Mouse (Mus musculus): ENCODE results near the gene Fli1.

Gene Fli1

DNA sequence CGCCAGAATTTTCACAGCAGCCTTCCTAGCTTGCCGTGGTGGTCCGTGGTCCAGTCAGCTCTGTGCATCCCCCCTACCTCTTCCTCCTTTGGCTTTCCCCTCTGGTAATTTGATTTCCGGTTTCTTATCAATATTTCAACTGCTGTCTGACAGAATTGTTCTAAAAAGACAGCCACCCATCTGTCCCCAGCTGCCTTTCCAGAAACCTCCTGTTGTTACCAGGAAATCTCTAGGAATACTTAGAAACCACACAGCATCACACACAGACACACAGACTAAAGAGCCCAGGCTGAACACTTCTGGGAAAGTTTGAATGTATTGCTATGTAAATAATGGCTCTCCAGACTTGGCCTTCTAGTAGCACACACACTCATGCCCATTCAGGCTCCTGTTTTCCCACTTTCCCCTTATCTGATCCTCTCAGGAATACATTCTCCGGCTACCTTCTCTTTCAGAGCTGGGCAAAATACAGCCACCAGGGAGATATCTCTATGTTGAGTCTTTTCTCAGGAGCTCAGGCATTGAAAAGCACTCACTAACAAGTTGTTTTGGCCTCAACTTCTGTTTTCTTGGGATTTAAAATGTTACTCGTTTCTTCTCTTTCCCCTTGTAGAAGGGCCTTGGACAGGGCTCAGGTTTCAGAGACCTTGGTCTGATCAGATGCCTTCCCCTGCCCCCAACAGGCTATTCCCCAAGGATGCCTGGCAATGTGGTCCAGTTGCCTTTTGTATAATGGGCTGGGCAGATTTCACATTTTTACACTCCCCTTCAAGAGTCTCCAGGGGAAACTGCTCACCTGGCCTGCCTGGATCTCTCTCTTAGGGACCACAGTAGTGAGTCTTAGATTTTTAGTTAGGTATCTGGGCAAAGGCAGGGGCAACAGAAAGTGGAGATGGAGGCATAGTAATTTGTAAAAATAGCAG lies 7.1 kb upstream of the Fli1 start:
- no peak for DNase-seq (ENCODE audit: low read depth)

- no peak for DNase-seq (ENCODE audit: low read depth)
Observed at GRCm38 (mm10) chr9:32546731-32547130, 4.1 kb upstream of the Fli1 start.

GRCm38 (mm10) chr9:32544731-32545661 lies 2.3 kb upstream of the Fli1 start:
- DNase-seq (ENCODE audit: low read depth) = no peak

- DNase-seq (ENCODE audit: low read depth) = no peak
Observed at GRCm38 (mm10) chr9:32543923-32544575, 1.4 kb upstream of the Fli1 start.

- no peak for DNase-seq (ENCODE audit: low read depth)
Observed at GRCm38 (mm10) chr9:32543040-32543581, 450 bp upstream of the Fli1 start.

DNA sequence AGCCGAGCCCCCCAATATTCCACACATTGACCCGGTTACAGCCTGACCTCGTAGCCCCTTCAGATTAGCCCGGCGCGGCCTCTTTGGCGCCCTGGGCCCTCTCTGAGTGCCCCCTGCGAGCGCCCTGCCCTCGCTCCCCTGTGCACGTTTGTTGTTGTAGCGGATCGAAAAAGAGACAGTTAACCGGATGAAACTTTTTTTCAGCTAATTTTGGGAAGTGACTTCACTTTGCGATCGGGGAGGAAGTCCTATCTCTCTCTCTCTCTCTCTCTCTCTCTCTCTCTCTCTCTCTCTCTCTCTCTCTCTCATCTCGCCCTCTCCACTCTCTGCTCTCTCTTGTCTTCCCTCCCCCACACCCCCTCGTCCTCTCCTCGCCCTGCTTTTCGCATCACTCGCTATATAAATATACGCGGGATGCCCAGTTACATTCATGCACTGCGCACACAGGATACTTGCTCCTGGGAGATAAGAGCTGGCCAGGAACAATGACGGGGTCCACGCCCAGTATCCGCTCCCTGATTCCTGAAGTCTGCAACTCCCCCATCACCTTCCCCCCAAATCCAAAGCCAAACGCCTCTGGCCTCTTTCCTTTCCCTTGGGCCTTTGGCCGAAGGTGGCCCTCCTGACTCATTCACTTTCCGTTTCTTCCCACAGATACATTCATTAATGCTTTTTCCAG lies 1.3 kb downstream of the Fli1 start:
- no peak for DNase-seq (ENCODE audit: low read depth)

- no peak for DNase-seq (ENCODE audit: low read depth)
Observed at GRCm38 (mm10) chr9:32540406-32541222, 2.0 kb downstream of the Fli1 start.

- no peak for DNase-seq (ENCODE audit: low read depth)
Observed at GRCm38 (mm10) chr9:32540061-32540405, 2.6 kb downstream of the Fli1 start.

DNA sequence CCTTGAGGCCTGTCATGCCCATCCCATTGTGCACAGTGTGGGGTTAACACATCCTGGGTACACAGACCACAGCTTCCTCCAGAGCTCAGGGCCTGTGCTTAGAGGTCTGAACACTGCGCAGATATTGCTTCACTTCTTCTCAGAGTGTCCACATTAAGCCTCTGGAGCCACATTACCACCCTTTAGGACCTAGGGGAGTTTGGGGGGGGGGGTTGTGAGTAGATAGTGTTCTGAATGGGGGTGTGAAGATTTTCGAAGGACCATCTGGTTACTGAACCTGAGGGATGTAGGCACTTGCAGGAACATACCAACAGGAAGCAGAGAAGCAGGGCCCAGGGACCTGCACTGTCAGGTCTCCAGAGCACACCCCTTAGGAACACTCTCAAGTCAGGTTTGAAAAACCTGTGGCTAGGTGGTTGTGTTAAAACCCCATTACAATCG lies 3.3 kb downstream of the Fli1 start:
- no peak for DNase-seq (ENCODE audit: low read depth)

GRCm38 (mm10) chr9:32538124-32538523 lies 4.5 kb downstream of the Fli1 start:
- no peak for DNase-seq (ENCODE audit: low read depth)

DNA sequence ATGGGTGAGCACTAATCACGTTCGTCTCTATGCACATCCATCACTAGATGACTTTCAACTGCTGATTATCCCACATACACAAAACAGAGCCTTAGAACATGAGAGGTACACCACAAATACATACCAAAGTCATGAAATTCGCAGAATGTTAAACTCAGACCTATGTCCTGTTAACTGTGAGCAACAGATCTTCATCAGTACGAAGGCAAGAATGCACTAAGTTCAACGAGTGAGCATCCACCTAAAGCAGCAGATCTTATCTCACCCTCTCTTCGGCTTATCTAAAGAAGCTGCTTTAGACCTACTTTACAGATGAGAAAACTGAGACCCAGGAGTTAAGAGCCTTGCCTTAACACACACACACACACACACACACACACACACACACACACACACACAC lies 5.0 kb downstream of the Fli1 start:
- no peak for DNase-seq (ENCODE audit: low read depth)

DNA sequence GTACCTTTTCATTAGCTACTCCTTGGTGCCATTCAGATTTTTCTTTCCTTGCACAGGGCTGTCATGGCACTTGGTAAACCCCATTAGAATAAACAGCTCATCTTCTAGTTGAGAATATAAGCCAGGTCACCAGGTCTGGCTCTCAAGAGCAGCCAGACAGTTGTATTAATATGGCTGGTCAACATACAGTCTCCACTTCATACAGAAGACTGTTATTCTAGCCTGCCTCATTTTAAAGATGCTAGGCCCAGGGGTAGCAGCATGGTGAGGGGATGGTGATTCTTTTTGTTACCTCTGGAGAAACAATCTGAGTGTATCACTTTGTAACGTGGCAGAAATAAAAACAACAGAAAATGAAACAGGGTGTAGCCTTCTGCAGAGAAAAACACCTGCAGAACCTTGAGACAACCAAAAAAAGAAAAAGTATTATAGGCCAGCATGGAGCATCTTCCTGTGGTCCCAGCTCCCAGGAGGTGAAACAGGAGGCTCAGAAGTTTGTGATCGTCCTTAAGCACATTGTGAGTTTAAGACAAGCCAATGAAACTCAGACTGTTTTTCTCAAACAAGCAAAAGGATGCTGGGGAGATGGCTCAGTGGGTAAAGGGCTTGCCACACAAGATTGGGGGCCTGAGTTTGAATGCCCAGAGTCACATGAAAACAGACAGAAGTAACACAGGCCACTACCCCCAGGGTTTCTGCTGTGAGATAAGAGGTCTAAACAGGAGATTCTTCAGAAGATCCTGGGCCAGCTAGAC lies 7.3 kb downstream of the Fli1 start:
- no peak for DNase-seq (ENCODE audit: low read depth)

- no peak for DNase-seq (ENCODE audit: low read depth)
Observed at GRCm38 (mm10) chr9:32534025-32534615, 8.5 kb downstream of the Fli1 start.

DNA sequence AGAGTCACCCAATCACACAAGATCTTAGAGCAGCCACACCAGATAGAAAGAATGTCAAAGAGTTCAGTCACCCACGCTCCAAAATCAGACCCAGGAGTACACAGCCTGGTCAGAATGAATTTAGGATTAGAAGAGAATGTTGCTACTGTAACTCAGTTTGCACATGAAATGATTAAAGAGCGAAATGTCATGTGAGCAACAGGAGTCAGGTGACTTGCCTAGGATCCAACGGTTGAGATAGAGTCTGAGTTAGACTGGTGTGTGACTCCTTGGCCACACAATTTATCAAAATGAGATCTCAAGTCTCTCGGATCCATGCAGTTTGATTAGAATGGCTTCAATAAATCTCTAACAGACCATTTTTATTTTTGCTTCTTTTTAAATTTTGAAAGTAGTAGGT lies 11.1 kb downstream of the Fli1 start:
- DNase-seq (ENCODE audit: low read depth) = no peak

GRCm38 (mm10) chr9:32530975-32531374 lies 11.7 kb downstream of the Fli1 start:
- DNase-seq (ENCODE audit: low read depth) = no peak

- DNase-seq (ENCODE audit: low read depth) = no peak
Observed at GRCm38 (mm10) chr9:32530188-32530587, 12.5 kb downstream of the Fli1 start.

GRCm38 (mm10) chr9:32529594-32529993 lies 13.1 kb downstream of the Fli1 start:
- DNase-seq (ENCODE audit: low read depth) = no peak

GRCm38 (mm10) chr9:32527329-32527728 lies 15.3 kb downstream of the Fli1 start:
- no peak for DNase-seq (ENCODE audit: low read depth)

- no peak for DNase-seq (ENCODE audit: low read depth)
Observed at GRCm38 (mm10) chr9:32525787-32526186, 16.9 kb downstream of the Fli1 start.

All from c-Kit-positive CD71-positive TER-119-negative erythroid progenitor cells, embryonic 14.5 days (primary cell).